In the genomic region with DNA sequence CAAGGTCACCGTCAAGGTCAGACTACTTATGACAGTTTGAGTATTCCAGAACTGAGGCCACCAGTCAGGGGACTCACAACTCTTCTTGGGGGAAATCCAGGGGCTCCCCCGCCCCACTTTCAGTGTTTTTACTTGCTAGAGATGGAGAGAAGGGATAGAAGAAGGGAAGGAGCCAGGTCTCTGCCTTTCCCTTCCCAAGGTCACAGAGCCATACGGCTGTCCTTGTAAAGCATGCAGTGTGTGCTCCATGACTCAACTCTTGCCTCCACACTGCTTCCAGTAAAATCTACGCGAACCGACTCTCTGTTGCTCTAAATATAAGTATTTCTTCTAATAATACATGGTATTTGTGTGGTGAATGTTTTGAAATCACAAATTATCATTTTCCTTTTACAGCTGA, we compare ENCODE assay signal across 23 mouse cellular contexts.
DNase-seq lines count a peak whose midpoint lies in the region; ATAC-seq lines count a peak whose summit lies in the region.
"Had no signal": no experiment of that assay in that cellular context is flagged by ENCODE, and none has a peak within 500 bp of the region (broad histone marks: within the 10 kb centered on the region; RNA-seq: fewer than 3 reads in every experiment).

No protein-coding gene starts in this region.

- DNase-seq in adrenal gland, adult (ENCODE audit: inconsistent age in 2 of 2, low spot score in 1 of 2), result peak; percentile 47 to 70
- no peak for DNase-seq in adrenal gland, postnatal 4 days (ENCODE audit: low spot score in 2 of 2)
- peak; percentile 31 for DNase-seq in heart, embryonic 10.5 days (ENCODE audit: low spot score)
- DNase-seq in heart, adult 11 months, result no peak
- DNase-seq in midbrain, embryonic 11.5 days (ENCODE audit: low spot score, missing footprints), result peak; percentile 37
- DNase-seq: adrenal gland, postnatal 10 days; adrenal gland, postnatal 25 days; B cell, adult 2 months; cerebellum, adult 11-12 months; cerebellum, adult 2 months; cerebellum, adult 9-10 months; cerebellum, postnatal 25 days; forebrain, postnatal 0 days had no signal

- no peaks in the 10 kb centered on the region for H3K27me3 ChIP-seq in heart, embryonic 10.5 days (ENCODE audit: insufficient read depth, poor library complexity, severe bottlenecking)
- H3K27me3 ChIP-seq in midbrain, embryonic 11.5 days (ENCODE audit: control insufficient read depth, insufficient read depth, low read length), result no peaks in the 10 kb centered on the region
- no peaks in the 10 kb centered on the region for H3K27me3 ChIP-seq in midbrain, embryonic 16.5 days (ENCODE audit: control insufficient read depth, insufficient read depth, low read depth, low read length)
- H3K27me3 ChIP-seq: CH12.LX; embryonic facial prominence, embryonic 12.5 days; forebrain, embryonic 13.5 days; forebrain, embryonic 15.5 days; Patski had no signal

- H3K36me3 ChIP-seq in heart, embryonic 10.5 days, result no peaks in the 10 kb centered on the region
- H3K36me3 ChIP-seq in midbrain, embryonic 11.5 days (ENCODE audit: control insufficient read depth, insufficient read depth, low read length), result no peaks in the 10 kb centered on the region
- H3K36me3 ChIP-seq in midbrain, embryonic 16.5 days (ENCODE audit: control insufficient read depth, insufficient read depth, low read length), result no peaks in the 10 kb centered on the region
- H3K36me3 ChIP-seq: embryonic facial prominence, embryonic 10.5 days; embryonic facial prominence, embryonic 12.5 days; forebrain, embryonic 15.5 days; G1E had no signal

- H3K4me1 ChIP-seq in heart, embryonic 10.5 days, result peaks cover 25% of the 10 kb centered on the region
- no peaks in the 10 kb centered on the region; the same call in 1 of the 2 replicates for H3K4me1 ChIP-seq in midbrain, embryonic 11.5 days (ENCODE audit: control insufficient read depth, insufficient read depth, low read length)
- no peaks in the 10 kb centered on the region for H3K4me1 ChIP-seq in midbrain, embryonic 16.5 days (ENCODE audit: control insufficient read depth, insufficient read depth, low read length)
- H3K4me1 ChIP-seq: forebrain, embryonic 15.5 days had no signal

- peak overlapping the region; percentile 62 for H3K27ac ChIP-seq in heart, embryonic 10.5 days
- H3K27ac ChIP-seq in midbrain, embryonic 11.5 days (ENCODE audit: low read depth, low read length), result no peak overlapping the region
- no peak overlapping the region for H3K27ac ChIP-seq in midbrain, embryonic 16.5 days (ENCODE audit: low read length)
- H3K27ac ChIP-seq: embryonic facial prominence, embryonic 10.5 days; embryonic facial prominence, embryonic 12.5 days; forebrain, embryonic 13.5 days; forebrain, embryonic 15.5 days had no signal

- H3K9ac ChIP-seq in midbrain, embryonic 11.5 days (ENCODE audit: low read length), result no peak overlapping the region
- no peak overlapping the region for H3K9ac ChIP-seq in midbrain, embryonic 16.5 days (ENCODE audit: low read depth, low read length)
- H3K9ac ChIP-seq: embryonic facial prominence, embryonic 12.5 days; forebrain, embryonic 13.5 days; forebrain, embryonic 15.5 days; forebrain, postnatal 0 days had no signal

- H3K9me3 ChIP-seq in heart, embryonic 10.5 days, result no peaks in the 10 kb centered on the region
- no peaks in the 10 kb centered on the region for H3K9me3 ChIP-seq in midbrain, embryonic 11.5 days (ENCODE audit: control insufficient read depth, low read length)
- H3K9me3 ChIP-seq in midbrain, embryonic 16.5 days (replicated peaks; ENCODE audit: control insufficient read depth, low read length, poor library complexity, severe bottlenecking), result no peaks in the 10 kb centered on the region
- H3K9me3 ChIP-seq: embryonic facial prominence, embryonic 10.5 days; embryonic facial prominence, embryonic 12.5 days; forebrain, embryonic 13.5 days; forebrain, embryonic 15.5 days had no signal

- H3K4me3 ChIP-seq in heart, embryonic 10.5 days, result no peak overlapping the region
- H3K4me3 ChIP-seq in midbrain, embryonic 11.5 days (ENCODE audit: low read depth, low read length), result no peak overlapping the region
- no peak overlapping the region for H3K4me3 ChIP-seq in midbrain, embryonic 16.5 days (ENCODE audit: low read depth, low read length)
- H3K4me3 ChIP-seq: embryonic facial prominence, embryonic 10.5 days; embryonic facial prominence, embryonic 12.5 days; forebrain, embryonic 13.5 days; forebrain, embryonic 15.5 days had no signal

- no peak for ATAC-seq in midbrain, embryonic 11.5 days (ENCODE audit: low FRiP score)
- no peak for ATAC-seq in midbrain, embryonic 16.5 days
- ATAC-seq: activated CD4-positive, CD25-positive, alpha-beta regulatory T cell, adult 4 months; CD4-positive, CD25-positive, alpha-beta regulatory T cell, adult 4 months; forebrain, embryonic 13.5 days; forebrain, embryonic 15.5 days; forebrain, postnatal 0 days; Patski had no signal

- 88% methylated on average over 6 of the region's 6 CpGs for WGBS in heart, embryonic 10.5 days
- WGBS in midbrain, embryonic 11.5 days, result 87% methylated on average over 6 of the region's 6 CpGs
- 96% methylated on average over 6 of the region's 6 CpGs for WGBS in midbrain, embryonic 16.5 days

- no peak overlapping the region for H3K4me2 ChIP-seq in midbrain, embryonic 11.5 days
- H3K4me2 ChIP-seq in midbrain, embryonic 16.5 days (ENCODE audit: low read length), result no peak overlapping the region
- H3K4me2 ChIP-seq: embryonic facial prominence, embryonic 12.5 days; forebrain, embryonic 13.5 days; forebrain, embryonic 15.5 days had no signal

Comparison
In these comparisons a context has a peak if more than half of its experiments do, and no peak if none do; other contexts are left out.
1. DNase-seq: peak in adrenal gland, adult (2 of 2), heart, embryonic 10.5 days (single experiment) and midbrain, embryonic 11.5 days (single experiment); none in adrenal gland, postnatal 4 days (0 of 2) and heart, adult 11 months (single experiment).